Mouse (Mus musculus) lung, embryonic 15.5 days (tissue): Measurements from ENCODE around the gene Gm43191. TPM values are rescaled to one million over a fixed set of nuclear protein-coding genes. Genes with fewer than 3 reads are reported as not detected.

Experiments used
- polyA plus RNA-seq: library from polyadenylated mRNA; unstranded; fragments of >200 nt; fragmentation: Nextera tagmentation; extraction: Ambion mirVana; gene quantifications from 2 replicates; pipeline ENCODE4 v1.2.1, GENCODE M21; 2015

The Gm43191 gene
- polyA plus RNA-seq, 1 experiment from 2014 or later, result not detected

Other genes with a start within 250 kb of the Gm43191 start
- gene Rtca, start 173.1 kb downstream of the Gm43191 start, polyA plus RNA-seq, result 65.1 and 65.6 TPM in 2 replicates
- 17.3 TPM in 2 replicates for gene Dbt, start 168.2 kb downstream of the Gm43191 start, polyA plus RNA-seq
- 0.78 and 0.80 TPM in 2 replicates for gene Lrrc39, start 118.3 kb downstream of the Gm43191 start, polyA plus RNA-seq
- gene Sass6, start 86.3 kb downstream of the Gm43191 start, polyA plus RNA-seq, result 24.5 and 26.0 TPM in 2 replicates
- 24.0 and 24.9 TPM in 2 replicates for gene Trmt13, start 66.7 kb downstream of the Gm43191 start, polyA plus RNA-seq
- gene Mfsd14a, start 18.6 kb downstream of the Gm43191 start, polyA plus RNA-seq, result 86.0 TPM in 2 replicates
- 13.2 and 13.3 TPM in 2 replicates for gene Slc35a3, start 31.6 kb upstream of the Gm43191 start, polyA plus RNA-seq
- 14.3 and 17.7 TPM in 2 replicates for gene Agl, start 126.9 kb upstream of the Gm43191 start, polyA plus RNA-seq
- 7.3 and 8.7 TPM in 2 replicates for gene Frrs1, start 178.2 kb upstream of the Gm43191 start, polyA plus RNA-seq